Mouse (Mus musculus): ENCODE results near the gene Sin3b. TPM values are rescaled to one million over a fixed set of nuclear protein-coding genes. Genes with fewer than 3 reads are reported as not detected.
A peak's percentile ranks its signal among the peaks of the same experiment; 100 is the strongest.
"Not testable (repeated sequence)": the region's sequence is repeated elsewhere in the genome, so short reads cannot be mapped to it uniquely, and the experiment has no call there.

The Sin3b gene
- 152 and 155 TPM in 2 replicates for polyA plus RNA-seq (2014; fragmentation: Nextera tagmentation; extraction: Ambion mirVana)

DNA sequence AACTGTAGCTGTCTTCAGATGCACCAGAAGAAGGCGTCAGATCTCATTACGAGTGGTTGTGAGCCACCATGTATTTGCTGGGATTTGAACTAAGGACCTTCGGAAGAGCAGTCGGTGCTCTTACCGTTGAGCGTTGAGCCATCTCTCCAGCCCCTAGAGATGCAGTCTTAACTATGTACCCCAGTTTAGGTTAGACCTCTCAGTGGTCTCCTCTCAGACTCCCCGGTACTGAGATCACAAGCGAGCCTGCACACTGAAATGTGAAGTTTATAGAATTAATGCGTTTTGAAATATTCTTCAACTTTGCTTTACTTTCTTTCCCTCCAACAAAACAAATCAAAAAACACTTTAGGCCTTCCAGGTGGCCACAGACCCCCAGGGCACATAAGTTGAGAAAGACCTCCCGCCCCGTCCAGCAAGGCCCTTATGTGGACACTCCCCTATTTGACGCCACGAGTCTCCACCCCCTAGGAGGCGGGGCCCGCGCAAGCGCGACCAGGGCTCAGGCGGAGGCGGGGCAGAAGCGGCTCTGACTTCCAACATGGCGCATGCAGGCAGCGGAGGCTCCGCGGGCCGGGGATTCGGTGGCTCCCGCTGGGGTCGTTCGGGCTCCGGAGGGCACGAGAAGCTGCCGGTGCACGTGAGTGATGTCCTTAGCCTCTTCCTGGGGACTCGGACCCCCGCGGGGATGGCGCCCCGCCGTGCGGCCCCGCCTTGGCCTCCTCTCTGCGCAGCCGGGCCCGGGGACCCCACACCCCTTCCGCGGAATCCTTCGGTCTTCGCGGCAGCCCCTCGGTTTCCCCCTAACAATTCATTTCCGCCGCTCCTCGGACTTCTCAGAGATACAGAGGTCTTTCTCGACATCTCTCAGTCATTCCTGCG lies at the start of gene Sin3b:
Sin3b (plus strand) TSS at position 517 of the 882 bp plus-strand sequence.
- H3K27me3 ChIP-seq (ENCODE audit: control insufficient read depth, insufficient read depth, low read length), result no peaks in the 10 kb centered on the region
- no peak within 1 kb of the TSS for H3K27ac ChIP-seq (replicated peaks; ENCODE audit: low read depth, low read length)
- peaks cover 5% of the 10 kb centered on the region; the same call in 1 of the 2 replicates for H3K4me1 ChIP-seq (ENCODE audit: control insufficient read depth, insufficient read depth, low read length)
- peak within 1 kb of the TSS; percentile 93 for H3K9ac ChIP-seq (ENCODE audit: low read length)
- no peaks in the 10 kb centered on the region for H3K9me3 ChIP-seq (ENCODE audit: control insufficient read depth, low read length)
- peak within 1 kb of the TSS; percentile 81 for H3K4me2 ChIP-seq (ENCODE audit: low read depth, severe bottlenecking)
- WGBS, result 16% methylated on average over 46 of the region's 56 CpGs
- peaks cover 14% of the 10 kb centered on the region for H3K36me3 ChIP-seq (ENCODE audit: control insufficient read depth, insufficient read depth, low read length)
- peak; percentile 95 for DNase-seq (ENCODE audit: low spot score)
- peak within 1 kb of the TSS; percentile 94 for H3K4me3 ChIP-seq (ENCODE audit: low read depth, low read length)
- peak; percentile 97 for ATAC-seq (ENCODE audit: insufficient number of reproducible peaks, low FRiP score, low TSS enrichment, low read depth)

GRCm38 (mm10) chr8:72674184-72674583 lies 48.9 kb upstream of the Sin3b start:
- 78% methylated on average over 2 of the region's 2 CpGs for WGBS
- H3K4me1 ChIP-seq (ENCODE audit: control insufficient read depth, insufficient read depth, low read length), result no peaks in the 10 kb centered on the region
- ATAC-seq (ENCODE audit: insufficient number of reproducible peaks, low FRiP score, low TSS enrichment, low read depth), result no peak

DNA sequence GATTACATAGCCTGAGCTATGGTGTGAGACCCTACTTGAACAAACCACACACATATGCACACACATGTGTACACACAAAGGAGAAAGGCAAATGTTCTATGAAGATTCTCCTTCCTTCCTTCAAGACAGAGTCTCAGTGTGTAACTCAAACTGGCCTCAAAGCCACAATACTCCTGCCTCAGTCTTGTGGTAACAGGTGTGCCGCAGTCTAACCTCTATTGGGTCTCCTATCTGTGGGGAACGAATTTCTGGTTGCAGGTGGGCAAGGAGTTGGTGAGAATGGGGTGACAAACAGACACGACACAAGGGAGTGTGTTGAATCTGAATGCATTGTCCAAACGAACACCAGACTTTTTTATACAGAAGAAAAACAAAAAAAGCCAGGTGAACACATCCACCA lies 46.6 kb upstream of the Sin3b start:
- Histone ChIP-seq H3K36me3 (ENCODE audit: control insufficient read depth, insufficient read depth, low read length) (no peaks in the 10 kb centered on the region), H3K4me3 (ENCODE audit: low read depth, low read length) (no peak overlapping the region), H3K4me2 (ENCODE audit: low read depth, severe bottlenecking) (no peak overlapping the region), H3K27me3 (ENCODE audit: control insufficient read depth, insufficient read depth, low read length) (no peaks in the 10 kb centered on the region), H3K27ac (replicated peaks; ENCODE audit: low read depth, low read length) (no peak overlapping the region), H3K9ac (ENCODE audit: low read length) (no peak overlapping the region), H3K4me1 (ENCODE audit: control insufficient read depth, insufficient read depth, low read length) (no peaks in the 10 kb centered on the region), H3K9me3 (ENCODE audit: control insufficient read depth, low read length) (no peaks in the 10 kb centered on the region)
- no peak for ATAC-seq (ENCODE audit: insufficient number of reproducible peaks, low FRiP score, low TSS enrichment, low read depth)
- 62% methylated on average over 4 of the region's 4 CpGs for WGBS
- no peak for DNase-seq (ENCODE audit: low spot score)

More at GRCm38 (mm10) chr8:72674184-72674583, 48.9 kb upstream of the Sin3b start:
- Histone ChIP-seq H3K9ac (ENCODE audit: low read length) (no peak overlapping the region), H3K27ac (replicated peaks; ENCODE audit: low read depth, low read length) (no peak overlapping the region), H3K9me3 (ENCODE audit: control insufficient read depth, low read length) (no peaks in the 10 kb centered on the region), H3K4me3 (ENCODE audit: low read depth, low read length) (no peak overlapping the region), H3K4me2 (ENCODE audit: low read depth, severe bottlenecking) (no peak overlapping the region), H3K27me3 (ENCODE audit: control insufficient read depth, insufficient read depth, low read length) (no peaks in the 10 kb centered on the region), H3K36me3 (ENCODE audit: control insufficient read depth, insufficient read depth, low read length) (no peaks in the 10 kb centered on the region)
- no peak for DNase-seq (ENCODE audit: low spot score)

- not testable (repeated sequence) for ATAC-seq (ENCODE audit: insufficient number of reproducible peaks, low FRiP score, low TSS enrichment, low read depth); H3K27ac ChIP-seq (replicated peaks; ENCODE audit: low read depth, low read length); H3K36me3 ChIP-seq (ENCODE audit: control insufficient read depth, insufficient read depth, low read length); H3K9ac ChIP-seq (ENCODE audit: low read length); H3K27me3 ChIP-seq (ENCODE audit: control insufficient read depth, insufficient read depth, low read length); H3K9me3 ChIP-seq (ENCODE audit: control insufficient read depth, low read length); H3K4me3 ChIP-seq (ENCODE audit: low read depth, low read length); H3K4me1 ChIP-seq (ENCODE audit: control insufficient read depth, insufficient read depth, low read length); H3K4me2 ChIP-seq (ENCODE audit: low read depth, severe bottlenecking); DNase-seq (ENCODE audit: low spot score)
- 58% methylated on average over 2 of the region's 2 CpGs for WGBS
These were observed 46.2 kb upstream of the Sin3b start for GRCm38 (mm10) chr8:72676844-72677243.

- H3K9ac ChIP-seq (ENCODE audit: low read length), result no peak overlapping the region
- 71% methylated on average over 5 of the region's 5 CpGs for WGBS
- no peaks in the 10 kb centered on the region for H3K9me3 ChIP-seq (ENCODE audit: control insufficient read depth, low read length)
- DNase-seq (ENCODE audit: low spot score) (no peak), ATAC-seq (ENCODE audit: insufficient number of reproducible peaks, low FRiP score, low TSS enrichment, low read depth) (no peak)
- no peak overlapping the region for H3K27ac ChIP-seq (replicated peaks; ENCODE audit: low read depth, low read length)
- no peak overlapping the region for H3K4me2 ChIP-seq (ENCODE audit: low read depth, severe bottlenecking)
- H3K4me1 ChIP-seq (ENCODE audit: control insufficient read depth, insufficient read depth, low read length), result no peaks in the 10 kb centered on the region
- H3K4me3 ChIP-seq (ENCODE audit: low read depth, low read length), result no peak overlapping the region
- no peaks in the 10 kb centered on the region for H3K36me3 ChIP-seq (ENCODE audit: control insufficient read depth, insufficient read depth, low read length)
- no peaks in the 10 kb centered on the region for H3K27me3 ChIP-seq (ENCODE audit: control insufficient read depth, insufficient read depth, low read length)
These were observed 45.8 kb upstream of the Sin3b start for GRCm38 (mm10) chr8:72677331-72677730.

DNA sequence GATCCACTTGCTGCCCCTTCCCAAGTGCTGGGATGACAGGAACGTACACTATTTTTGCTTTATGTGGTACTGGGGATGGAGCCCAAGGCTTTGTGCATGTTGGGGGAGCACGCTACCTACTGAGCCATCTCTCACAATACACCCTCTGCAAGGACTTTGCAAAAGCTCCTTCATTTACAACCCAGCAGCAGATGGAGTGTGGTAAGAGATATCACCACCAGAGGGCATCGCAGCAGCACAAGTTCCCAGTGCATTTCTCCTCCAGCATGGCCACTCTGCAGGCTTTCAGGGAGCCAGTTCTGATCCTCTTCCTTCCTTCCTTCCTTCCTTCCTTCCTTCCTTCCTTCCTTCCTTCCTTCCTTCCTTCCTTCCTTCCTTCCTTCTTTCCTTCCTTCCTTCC lies 43.0 kb upstream of the Sin3b start:
- no peak overlapping the region for H3K4me3 ChIP-seq (ENCODE audit: low read depth, low read length)
- 6% methylated on average over 3 of the region's 3 CpGs for WGBS

GRCm38 (mm10) chr8:72682051-72682687 lies 40.9 kb upstream of the Sin3b start:
- Histone ChIP-seq H3K36me3 (ENCODE audit: control insufficient read depth, insufficient read depth, low read length) (no peaks in the 10 kb centered on the region), H3K9me3 (ENCODE audit: control insufficient read depth, low read length) (no peaks in the 10 kb centered on the region), H3K27ac (replicated peaks; ENCODE audit: low read depth, low read length) (no peak overlapping the region), H3K4me3 (ENCODE audit: low read depth, low read length) (no peak overlapping the region), H3K27me3 (ENCODE audit: control insufficient read depth, insufficient read depth, low read length) (no peaks in the 10 kb centered on the region), H3K4me1 (ENCODE audit: control insufficient read depth, insufficient read depth, low read length) (no peaks in the 10 kb centered on the region), H3K4me2 (ENCODE audit: low read depth, severe bottlenecking) (no peak overlapping the region), H3K9ac (ENCODE audit: low read length) (no peak overlapping the region)
- no peak for ATAC-seq (ENCODE audit: insufficient number of reproducible peaks, low FRiP score, low TSS enrichment, low read depth)
- WGBS, result 87% methylated on average over 4 of the region's 4 CpGs
- DNase-seq (ENCODE audit: low spot score), result no peak

More for the DNA sequence above, 43.0 kb upstream of the Sin3b start:
- ATAC-seq (ENCODE audit: insufficient number of reproducible peaks, low FRiP score, low TSS enrichment, low read depth) (no peak), DNase-seq (ENCODE audit: low spot score) (peak; percentile 75)
- Histone ChIP-seq H3K27me3 (ENCODE audit: control insufficient read depth, insufficient read depth, low read length) (no peaks in the 10 kb centered on the region), H3K36me3 (ENCODE audit: control insufficient read depth, insufficient read depth, low read length) (no peaks in the 10 kb centered on the region), H3K4me1 (ENCODE audit: control insufficient read depth, insufficient read depth, low read length) (no peaks in the 10 kb centered on the region), H3K9ac (ENCODE audit: low read length) (no peak overlapping the region), H3K9me3 (ENCODE audit: control insufficient read depth, low read length) (no peaks in the 10 kb centered on the region), H3K4me2 (ENCODE audit: low read depth, severe bottlenecking) (no peak overlapping the region), H3K27ac (replicated peaks; ENCODE audit: low read depth, low read length) (no peak overlapping the region)

GRCm38 (mm10) chr8:72683010-72683521 lies 40.0 kb upstream of the Sin3b start:
- Histone ChIP-seq H3K27ac (replicated peaks; ENCODE audit: low read depth, low read length) (no peak overlapping the region), H3K36me3 (ENCODE audit: control insufficient read depth, insufficient read depth, low read length) (no peaks in the 10 kb centered on the region), H3K9me3 (ENCODE audit: control insufficient read depth, low read length) (no peaks in the 10 kb centered on the region), H3K9ac (ENCODE audit: low read length) (no peak overlapping the region), H3K27me3 (ENCODE audit: control insufficient read depth, insufficient read depth, low read length) (no peaks in the 10 kb centered on the region), H3K4me2 (ENCODE audit: low read depth, severe bottlenecking) (no peak overlapping the region), H3K4me1 (ENCODE audit: control insufficient read depth, insufficient read depth, low read length) (no peaks in the 10 kb centered on the region), H3K4me3 (ENCODE audit: low read depth, low read length) (no peak overlapping the region)
- WGBS, result 43% methylated on average over 2 of the region's 2 CpGs
- ATAC-seq (ENCODE audit: insufficient number of reproducible peaks, low FRiP score, low TSS enrichment, low read depth) (no peak), DNase-seq (ENCODE audit: low spot score) (no peak)
